Mouse (Mus musculus): Measurements from ENCODE around the gene Pck1. TPM values are rescaled to one million over a fixed set of nuclear protein-coding genes. Genes with fewer than 3 reads are reported as not detected.

The Pck1 gene
- total and polyA plus RNA-seq, 2 experiments from 2014 or later = 0.21 TPM; not detected in 1

GRCm38 (mm10) chr2:173148001-173148400 is 4.8 kb upstream of the Pck1 start:
- ATAC-seq = no peak
- Histone ChIP-seq H3K27me3 (ENCODE audit: insufficient read depth, low read length) (no peaks in the 10 kb centered on the region), H3K9ac (replicated peaks; ENCODE audit: low read length) (no peak overlapping the region), H3K36me3 (ENCODE audit: insufficient read depth, low read length) (no peaks in the 10 kb centered on the region), H3K9me3 (ENCODE audit: low read length) (no peaks in the 10 kb centered on the region), H3K4me3 (ENCODE audit: low read length) (no peak overlapping the region), H3K4me2 (ENCODE audit: low read depth, low read length) (no peak overlapping the region), H3K27ac (no peak overlapping the region), H3K4me1 (ENCODE audit: insufficient read depth, low read length) (no peaks in the 10 kb centered on the region)
- no peak for TF ChIP-seq CTCF (IDR thresholded peaks at IDR 0.05; ENCODE audit: low read depth)
- no peak for DNase-seq (ENCODE audit: low spot score)
- WGBS = 88% methylated on average over 5 of the region's 5 CpGs

- Histone ChIP-seq H3K27me3 (ENCODE audit: insufficient read depth, low read length) (no peaks in the 10 kb centered on the region), H3K27ac (no peak overlapping the region), H3K4me3 (ENCODE audit: low read length) (no peak overlapping the region), H3K9me3 (ENCODE audit: low read length) (no peaks in the 10 kb centered on the region), H3K4me2 (ENCODE audit: low read depth, low read length) (no peak overlapping the region), H3K4me1 (ENCODE audit: insufficient read depth, low read length) (no peaks in the 10 kb centered on the region), H3K36me3 (ENCODE audit: insufficient read depth, low read length) (no peaks in the 10 kb centered on the region), H3K9ac (replicated peaks; ENCODE audit: low read length) (no peak overlapping the region)
- DNase-seq (ENCODE audit: low spot score) = no peak
- WGBS = 85% methylated on average over 5 of the region's 5 CpGs
- no peak for TF ChIP-seq CTCF (IDR thresholded peaks at IDR 0.05; ENCODE audit: low read depth)
- ATAC-seq = no peak
Measured at GRCm38 (mm10) chr2:173151352-173151751, 1.5 kb upstream of the Pck1 start.

- WGBS = 90% methylated on average over 7 of the region's 7 CpGs
- ATAC-seq = no peak
- no peak overlapping the region for H3K27ac ChIP-seq
Measured at GRCm38 (mm10) chr2:173151784-173152284, 1.0 kb upstream of the Pck1 start.

GRCm38 (mm10) chr2:173153266-173153665 is 418 bp downstream of the Pck1 start:
- no peak overlapping the region for H3K9ac ChIP-seq (replicated peaks; ENCODE audit: low read length)
- H3K4me3 ChIP-seq (ENCODE audit: low read length) = no peak overlapping the region
- no peaks in the 10 kb centered on the region for H3K9me3 ChIP-seq (ENCODE audit: low read length)
- H3K4me2 ChIP-seq (ENCODE audit: low read depth, low read length) = no peak overlapping the region
- no peaks in the 10 kb centered on the region for H3K27me3 ChIP-seq (ENCODE audit: insufficient read depth, low read length)
- DNase-seq (ENCODE audit: low spot score) (no peak), ATAC-seq (no peak)
- H3K36me3 ChIP-seq (ENCODE audit: insufficient read depth, low read length) = no peaks in the 10 kb centered on the region
- no peak for TF ChIP-seq CTCF (IDR thresholded peaks at IDR 0.05; ENCODE audit: low read depth)
- no peaks in the 10 kb centered on the region for H3K4me1 ChIP-seq (ENCODE audit: insufficient read depth, low read length)
- no peak overlapping the region for H3K27ac ChIP-seq
- 89% methylated on average over 10 of the region's 10 CpGs for WGBS

More at GRCm38 (mm10) chr2:173151784-173152284, 1.0 kb upstream of the Pck1 start:
- Histone ChIP-seq H3K4me3 (ENCODE audit: low read length) (no peak overlapping the region), H3K9ac (replicated peaks; ENCODE audit: low read length) (no peak overlapping the region), H3K4me1 (ENCODE audit: insufficient read depth, low read length) (no peaks in the 10 kb centered on the region), H3K9me3 (ENCODE audit: low read length) (no peaks in the 10 kb centered on the region), H3K4me2 (ENCODE audit: low read depth, low read length) (no peak overlapping the region), H3K36me3 (ENCODE audit: insufficient read depth, low read length) (no peaks in the 10 kb centered on the region), H3K27me3 (ENCODE audit: insufficient read depth, low read length) (no peaks in the 10 kb centered on the region)
- DNase-seq (ENCODE audit: low spot score) = no peak
- TF ChIP-seq CTCF (IDR thresholded peaks at IDR 0.05; ENCODE audit: low read depth) = no peak

GRCm38 (mm10) chr2:173154513-173154912 is 1.7 kb downstream of the Pck1 start:
- no peaks in the 10 kb centered on the region for H3K9me3 ChIP-seq (ENCODE audit: low read length)
- DNase-seq (ENCODE audit: low spot score) = no peak
- no peak overlapping the region for H3K4me3 ChIP-seq (ENCODE audit: low read length)
- H3K27me3 ChIP-seq (ENCODE audit: insufficient read depth, low read length) = no peaks in the 10 kb centered on the region
- no peaks in the 10 kb centered on the region for H3K4me1 ChIP-seq (ENCODE audit: insufficient read depth, low read length)
- TF ChIP-seq CTCF (IDR thresholded peaks at IDR 0.05; ENCODE audit: low read depth) = no peak
- no peak overlapping the region for H3K27ac ChIP-seq
- no peaks in the 10 kb centered on the region for H3K36me3 ChIP-seq (ENCODE audit: insufficient read depth, low read length)
- ATAC-seq = no peak
- no peak overlapping the region for H3K9ac ChIP-seq (replicated peaks; ENCODE audit: low read length)
- no peak overlapping the region for H3K4me2 ChIP-seq (ENCODE audit: low read depth, low read length)
- WGBS = 93% methylated on average over 13 of the region's 13 CpGs

- no peaks in the 10 kb centered on the region for H3K27me3 ChIP-seq (ENCODE audit: insufficient read depth, low read length)
- 92% methylated on average over 14 of the region's 14 CpGs for WGBS
- H3K4me2 ChIP-seq (ENCODE audit: low read depth, low read length) = no peak overlapping the region
- H3K27ac ChIP-seq = no peak overlapping the region
- no peaks in the 10 kb centered on the region for H3K4me1 ChIP-seq (ENCODE audit: insufficient read depth, low read length)
- no peak for TF ChIP-seq CTCF (IDR thresholded peaks at IDR 0.05; ENCODE audit: low read depth)
- DNase-seq (ENCODE audit: low spot score) = no peak
- H3K36me3 ChIP-seq (ENCODE audit: insufficient read depth, low read length) = no peaks in the 10 kb centered on the region
- H3K9ac ChIP-seq (replicated peaks; ENCODE audit: low read length) = no peak overlapping the region
- H3K4me3 ChIP-seq (ENCODE audit: low read length) = no peak overlapping the region
- ATAC-seq = no peak
- no peaks in the 10 kb centered on the region for H3K9me3 ChIP-seq (ENCODE audit: low read length)
Measured at GRCm38 (mm10) chr2:173154962-173155361, 2.1 kb downstream of the Pck1 start.

GRCm38 (mm10) chr2:173155907-173156306 is 3.1 kb downstream of the Pck1 start:
- H3K4me1 ChIP-seq (ENCODE audit: insufficient read depth, low read length) = no peaks in the 10 kb centered on the region
- WGBS = 94% methylated on average over 10 of the region's 10 CpGs
- ATAC-seq = no peak

More at GRCm38 (mm10) chr2:173155907-173156306, 3.1 kb downstream of the Pck1 start:
- H3K4me3 ChIP-seq (ENCODE audit: low read length) = no peak overlapping the region
- H3K9ac ChIP-seq (replicated peaks; ENCODE audit: low read length) = no peak overlapping the region
- no peak overlapping the region for H3K27ac ChIP-seq
- no peak for DNase-seq (ENCODE audit: low spot score)
- no peaks in the 10 kb centered on the region for H3K36me3 ChIP-seq (ENCODE audit: insufficient read depth, low read length)
- no peak overlapping the region for H3K4me2 ChIP-seq (ENCODE audit: low read depth, low read length)
- no peaks in the 10 kb centered on the region for H3K9me3 ChIP-seq (ENCODE audit: low read length)
- H3K27me3 ChIP-seq (ENCODE audit: insufficient read depth, low read length) = no peaks in the 10 kb centered on the region
- no peak for TF ChIP-seq CTCF (IDR thresholded peaks at IDR 0.05; ENCODE audit: low read depth)
